Mouse (Mus musculus) CH12.LX (cell line): ENCODE measurements around the gene Med26. TPM values are rescaled to one million over a fixed set of nuclear protein-coding genes. Genes with fewer than 3 reads are reported as not detected.

Experiments
- DNase-seq: peaks from one replicate; pipeline ENCODE4 v3.0.0-alpha.2; 2013; ENCODE audit errors: extremely low read depth
- H3K27ac ChIP-seq: 2 replicates; pipeline ENCODE4 v1.5.1; 2012; ENCODE audit warnings: low read depth, mild to moderate bottlenecking, control low read depth, moderate library complexity; ENCODE audit not compliant: insufficient read depth
- H3K27me3 ChIP-seq: replicated peaks from 2 replicates; pipeline ENCODE3; 2012; ENCODE audit warnings: inconsistent platforms
- H3K36me3 ChIP-seq, 2 experiments: replicated peaks in 1 of 2; 2 replicates each; pipeline versions ENCODE3 to v1.6.1; 2012; ENCODE audit warnings: inconsistent platforms in 1 of 2, low read length in 1 of 2, mild to moderate bottlenecking in 1 of 2, mixed read lengths in 1 of 2, moderate library complexity in 1 of 2; ENCODE audit not compliant: control insufficient read depth in 1 of 2, insufficient read depth in 1 of 2
- H3K4me1 ChIP-seq, 2 experiments: 2 replicates each; pipeline ENCODE4 v1.6.1; 2012; ENCODE audit warnings: inconsistent platforms in 1 of 2, moderate library complexity in 1 of 2; ENCODE audit not compliant: insufficient read depth in 2 of 2, control insufficient read depth in 1 of 2
- H3K4me2 ChIP-seq: 2 replicates; pipeline ENCODE4 v1.6.1; 2012; ENCODE audit warnings: low read depth, mild to moderate bottlenecking, control low read depth; ENCODE audit not compliant: poor library complexity, insufficient read depth, severe bottlenecking
- H3K4me3 ChIP-seq, 3 experiments: fragments of 150-350 bp in 1 of 3; sonication (generic) in 1 of 3; replicated peaks in 1 of 3; 2 replicates each; pipeline versions ENCODE3 to v1.5.1; 2011 to 2012; ENCODE audit warnings: low read depth in 2 of 3, low read length in 2 of 3, mild to moderate bottlenecking in 2 of 3, moderate library complexity in 2 of 3, control low read depth in 1 of 3, improper control_type of control experiment in 1 of 3, inconsistent platforms in 1 of 3, mixed read lengths in 1 of 3; ENCODE audit not compliant: poor library complexity in 1 of 3
- H3K79me2 ChIP-seq: replicated peaks from 2 replicates; pipeline ENCODE4 v1.6.1; 2012; ENCODE audit warnings: mild to moderate bottlenecking, moderate library complexity; ENCODE audit not compliant: control insufficient read depth, poor library complexity, insufficient read depth, severe bottlenecking; ENCODE audit errors: extremely low read depth
- H3K9ac ChIP-seq: 2 replicates; pipeline ENCODE4 v1.6.1; 2012; ENCODE audit warnings: low read depth, mild to moderate bottlenecking, control low read depth, moderate library complexity; ENCODE audit not compliant: insufficient read depth
- H3K9me3 ChIP-seq: replicated peaks from 2 replicates; pipeline ENCODE3; 2012; ENCODE audit warnings: low read length, inconsistent platforms, mixed read lengths
- BHLHE40 ChIP-seq: IDR thresholded peaks from 2 replicates; pipeline ENCODE4 v1.6.1; 2011; ENCODE audit warnings: mild to moderate bottlenecking, low read depth, low read length, improper control_type of control experiment
- E2F4 ChIP-seq: IDR thresholded peaks from 2 replicates; pipeline ENCODE4 v1.6.1; 2011; ENCODE audit warnings: low read depth, low read length, improper control_type of control experiment; ENCODE audit not compliant: insufficient replicate concordance
- ELF1 ChIP-seq: IDR thresholded peaks from 2 replicates; pipeline ENCODE4 v1.6.1; 2014; ENCODE audit warnings: low read depth, mild to moderate bottlenecking, inconsistent platforms, low read length, improper control_type of control experiment
- EP300 ChIP-seq: IDR thresholded peaks from 2 replicates; pipeline ENCODE4 v1.6.1; 2011; ENCODE audit warnings: low read length, improper control_type of control experiment
- ETS1 ChIP-seq: conservative IDR thresholded peaks from 2 replicates; pipeline ENCODE4 v1.6.1; 2012; ENCODE audit warnings: low read depth, mild to moderate bottlenecking, inconsistent platforms, low read length, improper control_type of control experiment, moderate library complexity
- GABPA ChIP-seq: IDR thresholded peaks from 2 replicates; pipeline ENCODE4 v1.6.1; 2012; ENCODE audit warnings: low read depth, low read length, improper control_type of control experiment, inconsistent platforms; ENCODE audit not compliant: insufficient replicate concordance
- IRF4 ChIP-seq: IDR thresholded peaks from 2 replicates; pipeline ENCODE4 v1.6.1; 2014; ENCODE audit warnings: low read depth, mild to moderate bottlenecking, inconsistent platforms, low read length, improper control_type of control experiment
- KAT2A ChIP-seq: IDR thresholded peaks from 2 replicates; pipeline ENCODE4 v1.6.1; 2012; ENCODE audit warnings: low read length, improper control_type of control experiment, inconsistent platforms; ENCODE audit not compliant: insufficient replicate concordance
- MAX ChIP-seq: IDR thresholded peaks from 2 replicates; pipeline ENCODE4 v1.6.1; 2011; ENCODE audit warnings: low read length, improper control_type of control experiment
- MEF2A ChIP-seq: IDR thresholded peaks from 2 replicates; pipeline ENCODE4 v1.6.1; 2014; ENCODE audit warnings: low read depth, mild to moderate bottlenecking, inconsistent platforms, low read length, improper control_type of control experiment, borderline replicate concordance
- MXI1 ChIP-seq: IDR thresholded peaks from 2 replicates; pipeline ENCODE4 v1.6.1; 2011; ENCODE audit warnings: mild to moderate bottlenecking, low read depth, low read length, improper control_type of control experiment
- NRF1 ChIP-seq: IDR thresholded peaks from 2 replicates; pipeline ENCODE4 v1.6.1; 2014; ENCODE audit warnings: low read depth, mild to moderate bottlenecking, inconsistent platforms, low read length, improper control_type of control experiment, moderate library complexity
- PAX5 ChIP-seq: IDR thresholded peaks from 2 replicates; pipeline ENCODE4 v1.6.1; 2012; ENCODE audit warnings: low read length, inconsistent platforms, mixed read lengths
- SIN3A ChIP-seq: IDR thresholded peaks from 2 replicates; pipeline ENCODE4 v1.6.1; 2012; ENCODE audit warnings: low read length, improper control_type of control experiment, inconsistent platforms
- TCF12 ChIP-seq: IDR thresholded peaks from 2 replicates; pipeline ENCODE4 v1.6.1; 2014; ENCODE audit warnings: low read depth, mild to moderate bottlenecking, inconsistent platforms, low read length, improper control_type of control experiment
- USF1 ChIP-seq: IDR thresholded peaks from 2 replicates; pipeline ENCODE4 v1.6.1; 2014; ENCODE audit warnings: low read depth, mild to moderate bottlenecking, inconsistent platforms, low read length, improper control_type of control experiment
- dilution Hi-C: fragments of 300-500 bp; cut with MboI; formaldehyde crosslinking; loops from 2 replicates; pipeline ENCODE4 v1.14.3; 2020; ENCODE audit warnings: low sequenced_read_pairs; ENCODE audit not compliant: extremely low pct_unique_long_range_greater_than_20kb, extremely low pct_ligation_motif_present
- in situ Hi-C: fragments of 300-500 bp; cut with MboI; formaldehyde crosslinking; loops from 3 replicates; pipeline ENCODE4 v1.14.3; 2019; ENCODE audit warnings: low sequenced_read_pairs, low pct_ligation_motif_present, low pct_unique_long_range_greater_than_20kb, mixed read lengths
- polyA plus RNA-seq: library from polyadenylated mRNA; unstranded; fragments of >175 nt; gene quantifications from 2 replicates; pipeline ENCODE4 v1.2.1, GENCODE M21; 2012; ENCODE audit warnings: low read depth; ENCODE audit not compliant: insufficient read length
- total RNA-seq, 2 experiments: library from RNA; depleted of rRNA; stranded (reverse); fragments of 300-350 nt in 1 of 2; fragments of >200 nt in 1 of 2; gene quantifications; 2 replicates each; pipeline ENCODE4 v1.2.3; 2012 to 2014

The Med26 gene
- total and polyA plus RNA-seq, 3 experiments: 8.7 to 12.9 (median 9.7) TPM

GRCm38 (mm10) chr8:72491680-72492621 is 56.1 kb downstream of the Med26 start, which contains the start of gene Slc35e1:
Gene Slc35e1, minus strand, starts transcription at chr8:72492614.
- peak within 1 kb of the TSS; percentile 65 for H3K9ac ChIP-seq
- H3K27ac ChIP-seq: peak within 1 kb of the TSS; percentile 57
- in situ Hi-C loops: no loop called here
- TF ChIP-seq E2F4 (no peak), NRF1 (no peak), EP300 (no peak), IRF4 (no peak), MXI1 (peak; percentile 47; the same call in 1 of the 2 replicates), TCF12 (no peak), ETS1 (no peak), ELF1 (peak; percentile 62), MAX (peak; percentile 58; the same call in 1 of the 2 replicates), KAT2A (0 out of 2 replicates have a peak, but pooled peaks have one; percentile 21), SIN3A (peak; percentile 92), PAX5 (no peak), BHLHE40 (0 out of 2 replicates have a peak, but pooled peaks have one; percentile 16)
- H3K4me2 ChIP-seq: peak within 1 kb of the TSS; percentile 90
- dilution Hi-C loops: no loop called here
- no peaks in the 10 kb centered on the region for H3K9me3 ChIP-seq
- peaks cover 3 to 41% of the 10 kb centered on the region in 2 experiments; a peak in 3 of 4 replicates for H3K4me1 ChIP-seq
- H3K79me2 ChIP-seq: peaks cover 24% of the 10 kb centered on the region
- peak within 1 kb of the TSS; percentile 93 to 96 (median 93) for H3K4me3 ChIP-seq
- no peaks in the 10 kb centered on the region for H3K27me3 ChIP-seq
- peaks cover 42 to 68% of the 10 kb centered on the region in 2 experiments for H3K36me3 ChIP-seq
- DNase-seq: peak; percentile 45

GRCm38 (mm10) chr8:72491017-72491416 is 57.1 kb downstream of the Med26 start:
- dilution Hi-C loops: no loop called here
- Histone ChIP-seq H3K4me2 (peak overlapping the region; percentile 81), H3K9me3 (no peaks in the 10 kb centered on the region), H3K27ac (no peak overlapping the region), H3K27me3 (no peaks in the 10 kb centered on the region), H3K4me1 (peaks cover 3 to 45% of the 10 kb centered on the region in 2 experiments; a peak in 3 of 4 replicates), H3K79me2 (peaks cover 24% of the 10 kb centered on the region), H3K9ac (peak overlapping the region; percentile 65; the same call in 1 of the 2 replicates), H3K36me3 (peaks cover 38 to 68% of the 10 kb centered on the region in 2 experiments), H3K4me3 (peak overlapping the region; percentile 93 to 96 (median 93))
- in situ Hi-C loops: no loop called here
- TF ChIP-seq MEF2A (no peak), USF1 (no peak), GABPA (no peak)
- DNase-seq: no peak
